Mouse (Mus musculus) gastrocnemius, adult 2 months (tissue): ENCODE measurements around the gene Gm5640. TPM values are rescaled to one million over a fixed set of nuclear protein-coding genes. Genes with fewer than 3 reads are reported as not detected.
"Not testable (repeated sequence)": the region's sequence is repeated elsewhere in the genome, so short reads cannot be mapped to it uniquely, and the experiment has no call there.

Experiments
- DNase-seq: peaks from one replicate; pipeline ENCODE4 v3.0.0; 2022
- H3K27ac ChIP-seq: fragments of 200-600 bp; 2 replicates; pipeline ENCODE4 v1.8.1; 2022; ENCODE audit warnings: mild to moderate bottlenecking
- H3K4me3 ChIP-seq: fragments of 200-600 bp; 2 replicates; pipeline ENCODE4 v1.8.1; 2022; ENCODE audit warnings: mild to moderate bottlenecking, moderate library complexity
- CTCF ChIP-seq: fragments of 200-600 bp; IDR thresholded peaks from 2 replicates; pipeline ENCODE4 v1.8.1; 2022; ENCODE audit warnings: antibody characterized with exemption, mild to moderate bottlenecking, moderate library complexity
- intact Hi-C: fragments of 180-260 bp; cut with DNase I; formaldehyde crosslinking; loops from one replicate; pipeline ENCODE4 v1.15.1; 2025
- long read RNA-seq, 2 experiments: library from polyadenylated mRNA; stranded (forward); transcript quantifications; one replicate each; pipeline ENCODE4 v2.0.0; 2021
- total RNA-seq, 2 experiments: library from RNA; stranded (reverse); gene quantifications; 2 replicates each; pipeline ENCODE4 v1.2.3; 2021

Gene Gm5640
- not detected for total RNA-seq
- long read RNA-seq, experiment 1, result 0 reads
- long read RNA-seq, experiment 2, result 0 reads

DNA sequence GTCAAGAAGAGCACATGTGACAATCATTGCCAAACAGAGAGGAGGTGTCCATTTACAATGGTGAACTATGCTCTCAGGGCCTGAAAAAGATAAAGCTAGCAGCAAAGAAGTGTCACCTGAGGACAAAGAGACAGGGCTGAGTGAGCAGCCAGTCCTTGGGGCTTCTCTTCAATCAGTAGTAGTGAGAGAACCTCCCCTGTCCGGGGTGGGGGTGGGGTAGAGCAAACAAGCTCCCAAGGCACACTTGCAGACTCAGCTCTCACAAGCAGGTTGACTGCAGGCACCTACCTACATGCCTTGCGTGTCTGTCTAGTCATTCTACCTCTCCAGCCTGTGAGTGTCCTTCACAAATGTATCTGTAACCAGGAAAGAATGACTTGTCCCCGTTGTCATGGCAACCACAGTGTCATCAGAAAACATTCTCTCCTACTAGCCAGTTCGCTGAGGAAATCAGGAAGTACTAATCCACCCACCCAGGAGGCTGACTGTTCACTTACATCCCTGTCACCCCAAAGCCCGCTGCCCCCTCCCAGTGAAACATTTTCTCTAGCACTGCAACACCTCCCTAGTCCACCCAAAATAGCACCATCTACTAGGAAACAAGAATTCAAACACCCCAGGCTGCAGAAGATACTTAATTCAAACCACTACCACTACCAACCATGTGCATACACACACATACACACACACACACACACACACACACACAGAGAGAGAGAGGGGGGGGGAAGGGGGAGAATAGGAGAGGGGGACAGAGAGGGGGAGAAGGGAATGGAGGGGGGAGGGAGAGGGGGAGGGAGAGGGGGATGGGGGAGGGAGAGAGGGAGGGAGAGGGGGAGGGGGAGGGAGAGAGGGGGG lies at the start of gene Gm5640:
Gm5640 (minus strand) TSS at position 170 of the 858 bp plus-strand sequence.
- H3K4me3 ChIP-seq, intact Hi-C loops, DNase-seq, H3K27ac ChIP-seq: not testable (repeated sequence)

DNA sequence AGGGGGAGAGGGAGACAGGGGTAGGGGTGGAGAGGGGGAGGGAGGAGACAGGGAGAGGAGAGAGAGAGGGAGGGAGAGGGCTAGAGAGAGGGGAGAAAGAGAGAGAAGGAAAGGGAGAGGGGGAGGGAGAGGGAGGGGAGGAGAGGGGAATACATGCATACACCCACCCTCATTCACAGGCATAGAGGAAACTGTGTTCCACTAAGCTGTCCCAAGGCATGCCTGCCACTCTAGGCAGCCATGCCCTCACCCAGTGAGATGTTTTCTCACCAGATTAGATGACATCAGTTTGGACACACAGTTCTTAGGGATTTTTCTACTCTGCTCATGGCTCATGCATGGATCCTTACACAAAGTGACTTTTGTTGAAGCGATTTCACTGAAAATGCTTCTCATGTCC lies 958 bp upstream of the Gm5640 start:
- H3K27ac ChIP-seq, H3K4me3 ChIP-seq, intact Hi-C loops, DNase-seq: not testable (repeated sequence)

DNA sequence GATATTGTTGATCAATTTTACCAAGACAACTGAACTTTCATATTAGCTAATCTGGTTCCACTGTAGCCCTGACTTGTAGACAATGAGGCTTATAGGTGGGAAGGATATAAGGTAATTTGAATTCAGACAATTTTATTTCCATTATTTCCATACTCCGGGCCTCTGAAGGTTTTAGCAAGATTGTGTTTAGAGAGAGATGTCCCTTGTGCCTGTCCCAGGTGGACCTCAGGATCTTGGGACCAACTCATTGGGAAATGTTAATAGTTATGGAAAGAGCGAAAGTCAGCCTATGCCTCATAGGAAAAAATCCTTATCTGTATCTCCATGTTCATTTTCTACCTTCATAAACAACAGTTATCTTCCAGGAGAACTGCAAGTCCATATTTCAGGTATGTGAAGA lies 53.1 kb downstream of the Gm5640 start, which contains the start of gene Olfr1325:
Olfr1325 (plus strand) TSS at position 301 of the 400 bp plus-strand sequence.
- no peak for TF ChIP-seq CTCF
- DNase-seq, result no peak
- no peak within 1 kb of the TSS for H3K4me3 ChIP-seq
- H3K27ac ChIP-seq, result no peak within 1 kb of the TSS
- intact Hi-C loops, result no loop called here

Other genes with a start within 250 kb of the Gm5640 start
- 1 to 10 TPM; 4.2 to 4.7 TPM for gene G6pdx, start 216.4 kb downstream of the Gm5640 start, total RNA-seq
- gene Gm6880, start 164.2 kb downstream of the Gm5640 start, total RNA-seq, result not detected
- not detected for gene Olfr1326-ps1, start 70.7 kb downstream of the Gm5640 start, total RNA-seq
- gene Olfr1325, start 53.0 kb downstream of the Gm5640 start, total RNA-seq, result not detected
- not detected for gene Gm6890, start 95.3 kb upstream of the Gm5640 start, total RNA-seq
- not detected for gene Gm5936, start 191.6 kb upstream of the Gm5640 start, total RNA-seq